Comparison of ENCODE assay signal across 10 mouse cellular contexts in genomic region chr4:32863447-32864130, GRCm38 (mm10).
DNase-seq lines count a peak whose midpoint lies in the region; ATAC-seq lines count a peak whose summit lies in the region.
"Had no signal": no experiment of that assay in that cellular context is flagged by ENCODE, and none has a peak within 500 bp of the region (broad histone marks: within the 10 kb centered on the region; RNA-seq: fewer than 3 reads in every experiment).

No protein-coding gene starts in this region.

- peak overlapping the region; percentile 42 for H3K4me2 ChIP-seq in embryonic facial prominence, embryonic 12.5 days (replicated peaks)
- H3K4me2 ChIP-seq in intestine, embryonic 15.5 days (replicated peaks), result peak overlapping the region; percentile 17; the same call in 1 of the 2 replicates
- peak overlapping the region; percentile 40 for H3K4me2 ChIP-seq in neural tube, embryonic 11.5 days (ENCODE audit: low read depth)

- H3K4me3 ChIP-seq in embryonic facial prominence, embryonic 12.5 days, result peak overlapping the region; percentile 11; the same call in 1 of the 2 replicates
- H3K4me3 ChIP-seq in intestine, embryonic 15.5 days (replicated peaks), result no peak overlapping the region
- H3K4me3 ChIP-seq in neural tube, embryonic 11.5 days (ENCODE audit: low read depth, low read length), result peak overlapping the region; percentile 0; the same call in 1 of the 2 replicates
- H3K4me3 ChIP-seq: myocyte had no signal

- peak overlapping the region; percentile 41 for H3K27ac ChIP-seq in embryonic facial prominence, embryonic 12.5 days
- H3K27ac ChIP-seq in intestine, embryonic 15.5 days, result no peak overlapping the region
- peak overlapping the region; percentile 50 for H3K27ac ChIP-seq in neural tube, embryonic 11.5 days (ENCODE audit: low read depth, low read length)

- no peaks in the 10 kb centered on the region for H3K9me3 ChIP-seq in embryonic facial prominence, embryonic 12.5 days
- no peaks in the 10 kb centered on the region for H3K9me3 ChIP-seq in intestine, embryonic 15.5 days
- no peaks in the 10 kb centered on the region for H3K9me3 ChIP-seq in neural tube, embryonic 11.5 days (ENCODE audit: control insufficient read depth, low read length)

- no peaks in the 10 kb centered on the region for H3K36me3 ChIP-seq in embryonic facial prominence, embryonic 12.5 days
- no peaks in the 10 kb centered on the region for H3K36me3 ChIP-seq in intestine, embryonic 15.5 days
- H3K36me3 ChIP-seq in neural tube, embryonic 11.5 days (ENCODE audit: control insufficient read depth, insufficient read depth, low read length), result no peaks in the 10 kb centered on the region

- DNase-seq in layer of hippocampus, postnatal 25 days (ENCODE audit: extremely low spot score in 1 of 2, low spot score in 1 of 2), result peak; percentile 14 to 17
- DNase-seq in layer of hippocampus, adult 11-12 months (ENCODE audit: low spot score), result no peak
- DNase-seq in neural tube, embryonic 11.5 days (ENCODE audit: low spot score), result peak; percentile 45
- DNase-seq in kidney, postnatal 10 days, result no peak
- DNase-seq in testis, postnatal 10 days (ENCODE audit: low spot score), result no peak
- DNase-seq: heart, adult 18-20 months had no signal

- WGBS in embryonic facial prominence, embryonic 12.5 days, result 18% methylated on average over 12 of the region's 12 CpGs
- WGBS in intestine, embryonic 15.5 days, result 34% methylated on average over 12 of the region's 12 CpGs
- 13% methylated on average over 12 of the region's 12 CpGs for WGBS in neural tube, embryonic 11.5 days

- H3K4me1 ChIP-seq in embryonic facial prominence, embryonic 12.5 days, result peaks cover 21% of the 10 kb centered on the region
- H3K4me1 ChIP-seq in intestine, embryonic 15.5 days (replicated peaks), result peaks cover 4% of the 10 kb centered on the region; the same call in 1 of the 2 replicates
- H3K4me1 ChIP-seq in neural tube, embryonic 11.5 days (ENCODE audit: control insufficient read depth, insufficient read depth, low read length), result peaks cover 29% of the 10 kb centered on the region

- no peak overlapping the region for H3K9ac ChIP-seq in embryonic facial prominence, embryonic 12.5 days
- H3K9ac ChIP-seq in intestine, embryonic 15.5 days, result no peak overlapping the region
- peak overlapping the region; percentile 22 for H3K9ac ChIP-seq in neural tube, embryonic 11.5 days (ENCODE audit: low read length)

- no peaks in the 10 kb centered on the region for H3K27me3 ChIP-seq in embryonic facial prominence, embryonic 12.5 days
- H3K27me3 ChIP-seq in intestine, embryonic 15.5 days (replicated peaks), result no peaks in the 10 kb centered on the region
- no peaks in the 10 kb centered on the region for H3K27me3 ChIP-seq in neural tube, embryonic 11.5 days (ENCODE audit: control insufficient read depth, insufficient read depth, low read length)

- ATAC-seq in embryonic facial prominence, embryonic 12.5 days (ENCODE audit: insufficient number of reproducible peaks, insufficient read depth, low FRiP score, low TSS enrichment), result no peak
- no peak for ATAC-seq in intestine, embryonic 15.5 days
- ATAC-seq in neural tube, embryonic 11.5 days (ENCODE audit: insufficient read depth, low FRiP score, low TSS enrichment), result peak; percentile 68
- ATAC-seq in activated CD4-positive, CD25-positive, alpha-beta regulatory T cell, adult 4 months, result no peak

Comparison
In these comparisons a context has a peak if more than half of its experiments do, and no peak if none do; other contexts are left out.
1. DNase-seq: peak in layer of hippocampus, postnatal 25 days (2 of 2) and neural tube, embryonic 11.5 days (single experiment); none in layer of hippocampus, adult 11-12 months (single experiment), kidney, postnatal 10 days (single experiment) and testis, postnatal 10 days (single experiment).
2. Peak in every context shown above with its lines, with median percentiles within 50 percentile points of each other: H3K4me2 ChIP-seq.